ENCODE assay signal across 9 mouse cellular contexts in genomic region chr9:96428336-96429046, GRCm38 (mm10). TPM values are rescaled to one million over a fixed set of nuclear protein-coding genes. Genes with fewer than 3 reads are reported as not detected.
DNase-seq lines count a peak whose midpoint lies in the region; ATAC-seq and TF ChIP-seq lines count a peak whose summit lies in the region.
"Had no signal": no experiment of that assay in that cellular context is flagged by ENCODE, and none has a peak within 500 bp of the region (broad histone marks: within the 10 kb centered on the region; RNA-seq: fewer than 3 reads in every experiment).

No protein-coding gene starts in this region.

- H3K4me1 ChIP-seq in intestine, embryonic 14.5 days (replicated peaks; ENCODE audit: control insufficient read depth, insufficient read depth, low read length): peaks cover 12% of the 10 kb centered on the region
- H3K4me1 ChIP-seq in intestine, postnatal 0 days (replicated peaks; ENCODE audit: control insufficient read depth, insufficient read depth, low read length): no peaks in the 10 kb centered on the region
- no peaks in the 10 kb centered on the region for H3K4me1 ChIP-seq in forebrain, embryonic 16.5 days (replicated peaks; ENCODE audit: control insufficient read depth, insufficient read depth, low read length)
- no peaks in the 10 kb centered on the region; the same call in 1 of the 2 replicates for H3K4me1 ChIP-seq in kidney, adult 2 months (ENCODE audit: control insufficient read depth, insufficient read depth, low read length)

- no peak for TF ChIP-seq CTCF in intestine, postnatal 0 days (IDR thresholded peaks at IDR 0.05; ENCODE audit: low read depth)
- no peak for TF ChIP-seq CTCF in kidney, adult 2 months (conservative IDR thresholded peaks at IDR 0.05; ENCODE audit: insufficient read depth, insufficient read length, low read depth, low read length)

- no peak for TF ChIP-seq POLR2A in kidney, adult 2 months (IDR thresholded peaks at IDR 0.05; ENCODE audit: low read depth, low read length)

- WGBS in intestine, embryonic 14.5 days: 42% methylated on average over 17 of the region's 17 CpGs
- WGBS in intestine, postnatal 0 days: 66% methylated on average over 17 of the region's 17 CpGs
- whole genome bisulfite sequencing in forebrain, embryonic 16.5 days: 63% methylated on average over 17 of the region's 17 CpGs
- 70% methylated on average over 17 of the region's 17 CpGs for WGBS in kidney, adult 2 months

- H3K27me3 ChIP-seq in intestine, embryonic 14.5 days (replicated peaks; ENCODE audit: control insufficient read depth, insufficient read depth, low read length): no peaks in the 10 kb centered on the region
- no peaks in the 10 kb centered on the region for H3K27me3 ChIP-seq in intestine, postnatal 0 days (replicated peaks; ENCODE audit: control insufficient read depth, insufficient read depth, low read length)
- H3K27me3 ChIP-seq in forebrain, embryonic 16.5 days (replicated peaks; ENCODE audit: control insufficient read depth, insufficient read depth, low read length): peaks cover 17% of the 10 kb centered on the region
- H3K27me3 ChIP-seq in kidney, adult 2 months (replicated peaks; ENCODE audit: control insufficient read depth, insufficient read depth, low read length): no peaks in the 10 kb centered on the region

- no peaks in the 10 kb centered on the region for H3K36me3 ChIP-seq in intestine, embryonic 14.5 days (ENCODE audit: control insufficient read depth, insufficient read depth, low read length)
- H3K36me3 ChIP-seq in intestine, postnatal 0 days (ENCODE audit: control insufficient read depth, insufficient read depth): no peaks in the 10 kb centered on the region
- H3K36me3 ChIP-seq in forebrain, embryonic 16.5 days (ENCODE audit: control insufficient read depth, insufficient read depth): no peaks in the 10 kb centered on the region
- no peaks in the 10 kb centered on the region for H3K36me3 ChIP-seq in kidney, adult 2 months (ENCODE audit: control insufficient read depth, insufficient read depth, low read length)

- H3K9ac ChIP-seq in intestine, embryonic 14.5 days (ENCODE audit: low read length): no peak overlapping the region
- H3K9ac ChIP-seq in intestine, postnatal 0 days (ENCODE audit: low read depth, low read length): no peak overlapping the region
- H3K9ac ChIP-seq in forebrain, embryonic 16.5 days (replicated peaks; ENCODE audit: low read depth, low read length): no peak overlapping the region

- no peak overlapping the region for H3K4me3 ChIP-seq in intestine, embryonic 14.5 days (ENCODE audit: low read depth, low read length)
- no peak overlapping the region for H3K4me3 ChIP-seq in intestine, postnatal 0 days (ENCODE audit: low read depth, low read length)
- no peak overlapping the region for H3K4me3 ChIP-seq in forebrain, embryonic 16.5 days (replicated peaks; ENCODE audit: low read length)
- no peak overlapping the region for H3K4me3 ChIP-seq in kidney, adult 2 months (ENCODE audit: insufficient read depth, low read depth, low read length)

- peak; percentile 28; the same call in 1 of the 2 replicates for ATAC-seq in intestine, embryonic 14.5 days (replicated peaks; ENCODE audit: low FRiP score, low TSS enrichment, low read depth)
- ATAC-seq in intestine, postnatal 0 days: no peak
- peak; percentile 93 for ATAC-seq in forebrain, embryonic 16.5 days

- no peak overlapping the region for H3K4me2 ChIP-seq in intestine, embryonic 14.5 days (ENCODE audit: low read length)
- no peak overlapping the region for H3K4me2 ChIP-seq in intestine, postnatal 0 days (replicated peaks; ENCODE audit: low read depth)
- no peak overlapping the region for H3K4me2 ChIP-seq in forebrain, embryonic 16.5 days (ENCODE audit: low read length)

- H3K9me3 ChIP-seq in intestine, embryonic 14.5 days (ENCODE audit: control insufficient read depth, low read length): no peaks in the 10 kb centered on the region
- H3K9me3 ChIP-seq in intestine, postnatal 0 days (ENCODE audit: control insufficient read depth): no peaks in the 10 kb centered on the region
- no peaks in the 10 kb centered on the region for H3K9me3 ChIP-seq in forebrain, embryonic 16.5 days (ENCODE audit: control insufficient read depth, low read length)

- no peak for DNase-seq in intestine, embryonic 14.5 days (ENCODE audit: low spot score)
- peak; percentile 64 for DNase-seq in kidney, adult 2 months
- DNase-seq in lung, postnatal 25 days (ENCODE audit: low spot score): peak; percentile 59
- DNase-seq in thymus, postnatal 25 days: no peak
- no peak for DNase-seq in T-cell, adult 2 months (ENCODE audit: low spot score)
- DNase-seq in urinary bladder, postnatal 36 days (ENCODE audit: low spot score in 2 of 2): no peak
- DNase-seq: thymus, postnatal 36 days had no signal

- peak overlapping the region; percentile 63 for H3K27ac ChIP-seq in intestine, embryonic 14.5 days (ENCODE audit: low read depth)
- H3K27ac ChIP-seq in intestine, postnatal 0 days (ENCODE audit: low read depth, low read length): no peak overlapping the region
- no peak overlapping the region for H3K27ac ChIP-seq in forebrain, embryonic 16.5 days (ENCODE audit: low read length)
- H3K27ac ChIP-seq in kidney, adult 2 months (ENCODE audit: insufficient read depth, low read depth, low read length): peak overlapping the region; percentile 34; the same call in 1 of the 2 replicates

RNA-seq across cellular contexts. Expression of gene Rnf7, which starts 50.0 kb away (rescaled TPM):
- polyA plus RNA-seq in intestine, embryonic 14.5 days (2014; fragmentation: Nextera tagmentation; extraction: Ambion mirVana): 232 and 240 TPM in 2 replicates
- polyA plus RNA-seq in intestine, postnatal 0 days (2015; fragmentation: Nextera tagmentation; extraction: Ambion mirVana): 141 and 143 TPM in 2 replicates
- polyA plus RNA-seq in forebrain, embryonic 16.5 days (2015; fragmentation: Nextera tagmentation; extraction: Ambion mirVana): 179 TPM in 2 replicates
- polyA plus RNA-seq in kidney, adult 2 months (2012; rRNA removed): 229 and 261 TPM in 2 replicates

Comparison
In these comparisons a context has a peak if more than half of its experiments do, and no peak if none do; other contexts are left out.
1. H3K27ac ChIP-seq: peak in intestine, embryonic 14.5 days (single experiment) and kidney, adult 2 months (single experiment); none in intestine, postnatal 0 days (single experiment) and forebrain, embryonic 16.5 days (single experiment).
2. DNase-seq: peak in kidney, adult 2 months (single experiment) and lung, postnatal 25 days (single experiment); none in intestine, embryonic 14.5 days (single experiment), thymus, postnatal 25 days (single experiment), T-cell, adult 2 months (single experiment) and urinary bladder, postnatal 36 days (0 of 2).